Mouse (Mus musculus): ENCODE measurements around the gene Krt87.

DNA sequence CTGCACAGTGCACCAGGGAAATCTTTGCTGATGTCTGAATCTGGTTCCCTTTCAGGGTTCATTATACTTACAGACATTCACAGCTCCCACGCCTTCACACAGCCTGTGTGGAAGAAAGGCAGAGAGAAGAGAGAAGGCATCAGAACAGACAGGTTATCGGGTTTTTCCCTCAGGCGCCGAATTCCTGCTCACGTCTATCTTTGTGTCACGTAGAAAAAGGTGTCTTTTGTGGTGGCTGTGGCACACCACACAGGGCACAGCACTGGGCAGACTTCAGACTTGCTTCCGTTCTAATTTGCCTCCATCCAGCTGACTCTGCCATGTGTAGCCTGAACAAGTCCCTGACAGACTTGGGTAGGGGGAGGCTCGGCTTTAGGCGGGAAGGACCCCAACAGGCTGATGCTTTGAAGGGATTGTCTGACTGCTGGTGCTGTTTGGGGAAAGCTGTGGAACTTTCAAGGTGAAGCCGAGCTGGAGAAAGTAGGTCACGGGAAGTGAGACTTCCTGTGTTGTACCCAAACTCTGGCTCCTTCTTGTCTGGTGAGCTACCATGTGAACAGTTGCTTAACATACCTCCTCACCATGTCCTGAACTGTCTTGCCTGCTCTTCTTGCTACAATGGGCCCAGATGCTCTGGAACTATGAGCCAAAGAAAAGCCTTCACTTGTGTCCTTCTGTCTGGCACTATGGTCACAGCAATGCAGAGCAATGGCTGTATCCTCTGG, 47.5 kb upstream of the Krt87 start:
- TF ChIP-seq POLR2A (IDR thresholded peaks at IDR 0.05; ENCODE audit: borderline replicate concordance, control insufficient read depth, low read depth, low read length) (no peak), CTCF (IDR thresholded peaks at IDR 0.05; ENCODE audit: control insufficient read depth, insufficient read depth, low read length) (no peak)
